Mouse (Mus musculus): ENCODE measurements around the gene Supt3. TPM values are rescaled to one million over a fixed set of nuclear protein-coding genes. Genes with fewer than 3 reads are reported as not detected.

Supt3 gene
- total RNA-seq, 2 experiments from 2014 or later, result 7.6 to 8.1 TPM

DNA sequence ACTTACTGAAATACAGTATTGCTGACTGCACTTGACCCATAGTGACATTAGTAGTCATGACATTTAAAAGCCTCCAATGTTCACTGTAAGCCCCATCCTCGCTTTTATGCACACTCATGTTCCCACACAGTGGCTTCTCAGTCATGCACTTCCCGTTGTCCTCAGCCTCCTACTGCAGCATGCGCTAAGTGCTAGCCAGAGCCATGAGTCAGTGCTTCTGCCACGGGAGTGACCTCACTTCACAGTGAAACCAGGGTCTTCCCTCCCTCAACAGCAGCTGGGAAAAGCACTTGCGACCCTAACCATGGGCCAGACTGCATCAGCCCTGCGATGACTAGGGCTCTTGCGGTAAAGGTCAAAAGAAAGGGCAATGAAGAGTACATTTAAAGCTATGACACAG is 256.7 kb downstream of the Supt3 start:
- DNase-seq, result no peak
- intact Hi-C loops (cut with DNase I; ENCODE audit: low total_unique reads), result no loop called here

DNA sequence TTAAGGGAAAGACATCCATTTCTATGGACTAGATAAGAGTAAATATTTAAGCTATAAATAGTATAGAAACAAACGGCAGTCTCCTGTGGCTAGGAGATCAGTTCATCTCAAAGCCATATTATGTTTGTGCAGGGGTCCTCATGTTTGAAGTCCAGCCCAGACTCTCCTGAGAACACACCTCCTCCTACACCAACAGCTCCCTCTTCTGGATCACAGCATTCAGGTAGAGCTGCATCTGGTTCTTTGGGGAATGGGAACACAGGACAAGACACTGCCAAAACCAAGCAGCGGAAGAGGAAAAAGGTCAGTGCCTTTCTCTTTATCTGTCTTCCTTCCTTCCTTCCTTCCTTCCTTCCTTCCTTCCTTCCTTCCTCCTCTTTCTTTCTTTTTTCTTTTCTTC is 264.1 kb downstream of the Supt3 start:
- intact Hi-C loops (cut with DNase I; ENCODE audit: low total_unique reads), result no loop called here

DNA sequence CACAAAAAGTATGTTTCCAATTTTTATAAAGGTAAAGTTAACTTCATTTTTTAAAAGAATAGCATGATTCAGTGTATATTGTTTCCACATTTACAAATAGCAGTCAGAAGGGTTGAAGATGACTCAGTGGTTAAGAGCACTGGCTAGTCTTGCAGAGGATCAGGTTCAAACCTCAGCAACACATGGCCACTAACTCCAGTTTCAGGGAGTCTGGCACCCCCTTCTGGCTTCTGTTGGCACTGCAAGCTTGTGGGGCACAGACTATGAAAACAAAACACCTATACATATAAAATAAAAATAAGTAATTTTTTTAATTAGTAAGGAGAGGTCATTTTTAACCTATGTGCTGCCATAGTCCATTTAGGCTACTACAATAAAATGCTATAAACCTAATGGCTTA is 268.9 kb downstream of the Supt3 start:
- intact Hi-C loops (cut with DNase I; ENCODE audit: low total_unique reads), result no loop called here
- DNase-seq, result no peak

More for the DNA sequence above, 264.1 kb downstream of the Supt3 start:
- no peak for DNase-seq

DNA sequence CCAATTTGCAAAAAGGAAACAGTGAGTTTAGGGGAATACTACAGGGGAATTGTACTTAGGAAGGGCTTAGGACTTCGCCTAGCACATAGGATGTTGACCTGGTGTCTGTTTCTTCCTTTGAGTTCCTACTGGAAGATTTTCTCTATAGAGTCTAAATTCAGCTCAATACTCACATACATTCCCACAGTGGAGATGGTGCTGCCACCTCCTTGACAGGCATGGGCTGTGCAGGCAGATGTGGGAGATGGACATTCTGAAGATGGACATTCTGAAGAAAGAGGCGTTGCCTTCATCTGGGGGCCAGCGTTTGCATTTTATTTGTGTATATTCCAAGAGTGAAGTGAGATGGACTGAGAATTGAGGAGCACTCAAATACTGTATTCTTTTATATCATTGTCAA is 269.6 kb downstream of the Supt3 start:
- intact Hi-C loops (cut with DNase I; ENCODE audit: low total_unique reads), result no loop called here
- DNase-seq, result no peak

DNA sequence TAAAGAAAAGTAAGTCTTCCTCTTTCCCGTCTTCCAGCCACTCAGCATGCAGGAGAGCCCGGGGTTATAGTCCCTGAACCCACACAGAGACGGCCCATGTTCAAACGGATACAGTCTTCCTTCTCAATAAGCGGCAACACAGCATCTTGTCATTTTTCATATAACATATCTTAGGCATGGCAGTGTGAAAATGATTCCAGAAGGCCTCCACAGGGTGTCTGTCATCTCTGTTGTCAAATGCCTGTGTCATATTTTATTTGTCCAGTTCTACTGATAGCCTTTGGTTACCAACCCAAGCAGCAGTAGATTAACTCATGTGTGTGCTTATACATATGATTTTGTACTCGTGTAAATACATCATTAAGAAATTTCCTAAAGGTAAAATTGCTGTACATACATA is 270.3 kb downstream of the Supt3 start:
- intact Hi-C loops (cut with DNase I; ENCODE audit: low total_unique reads), result no loop called here
- DNase-seq, result no peak

DNA sequence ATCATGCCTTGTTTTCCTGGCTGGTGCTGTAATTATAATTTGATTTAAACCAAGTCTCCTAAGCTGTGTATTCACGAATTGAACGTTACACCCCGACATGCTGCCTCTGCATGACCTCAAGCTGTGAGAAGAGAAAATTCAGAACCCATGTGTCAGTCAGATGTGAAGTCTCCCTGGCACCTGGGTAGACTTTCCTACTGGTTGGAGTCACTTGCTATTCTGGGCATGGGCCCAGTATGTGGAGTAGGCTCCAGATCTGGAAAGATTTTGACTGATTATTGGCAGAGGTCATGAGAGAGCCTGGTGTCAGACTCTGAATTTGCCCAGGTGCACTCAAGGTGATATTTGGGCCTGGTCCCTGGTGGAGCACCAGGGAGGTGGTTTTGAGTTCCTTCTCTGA is 275.0 kb downstream of the Supt3 start:
- DNase-seq, result no peak
- intact Hi-C loops (cut with DNase I; ENCODE audit: low total_unique reads), result no loop called here

DNA sequence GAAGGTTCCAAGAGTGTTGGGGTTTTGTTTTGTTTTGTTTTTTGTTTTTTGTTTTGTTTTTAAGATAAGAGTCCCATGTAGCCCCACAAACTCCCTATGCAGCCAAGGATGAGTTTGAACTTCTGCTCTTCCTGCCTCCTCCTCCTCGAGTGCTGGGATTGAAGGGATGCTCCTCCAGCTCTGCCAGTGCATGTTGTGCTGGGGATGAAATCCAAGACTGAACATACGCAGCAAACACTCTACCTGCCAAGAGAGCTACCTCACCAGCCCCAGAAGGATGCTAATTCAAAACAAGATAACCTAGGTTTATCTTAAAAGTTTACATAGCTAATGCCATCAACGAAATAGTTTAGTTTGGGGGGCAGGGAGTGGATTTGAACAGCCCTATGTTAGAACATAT is 276.4 kb downstream of the Supt3 start:
- intact Hi-C loops (cut with DNase I; ENCODE audit: low total_unique reads), result no loop called here
- DNase-seq, result no peak

DNA sequence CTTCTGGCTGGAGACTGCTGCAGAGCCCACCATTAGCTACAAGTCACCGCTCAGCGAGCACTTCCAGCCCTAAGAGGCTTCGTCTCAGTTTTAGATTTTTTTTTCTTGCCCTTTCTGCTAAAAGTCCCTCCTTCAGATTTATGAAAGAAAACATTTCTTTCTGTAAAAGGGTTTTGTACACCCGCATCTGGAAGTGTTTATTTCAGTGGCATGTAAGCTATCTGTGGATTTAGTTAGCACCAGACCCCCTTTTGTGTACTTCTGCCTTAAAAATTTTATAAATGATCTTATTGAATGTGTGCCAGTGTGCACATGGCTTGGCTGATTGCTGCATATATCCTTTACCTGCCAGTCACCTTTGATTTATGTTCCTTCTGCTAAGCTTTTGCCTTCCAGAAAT is 277.6 kb downstream of the Supt3 start:
- intact Hi-C loops (cut with DNase I; ENCODE audit: low total_unique reads), result no loop called here
- no peak for DNase-seq

DNA sequence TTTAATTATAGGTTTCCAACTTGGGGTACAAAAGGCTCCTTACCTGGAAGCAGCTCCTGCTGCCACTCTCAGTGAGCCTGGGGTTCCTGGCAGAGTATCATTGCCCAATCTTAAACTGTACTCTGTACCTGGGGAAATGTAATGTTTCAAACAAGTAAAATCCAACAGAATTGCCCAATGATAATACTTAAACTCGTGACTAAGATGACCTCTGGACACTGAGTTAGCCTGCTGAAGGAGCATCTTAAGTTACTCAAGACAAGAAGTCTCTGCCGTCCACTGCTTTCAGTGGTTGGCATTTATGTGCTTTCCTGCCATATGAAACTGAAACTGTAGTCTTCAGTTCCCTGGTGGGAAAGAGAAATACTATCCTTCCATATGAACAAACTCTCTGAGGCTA is 279.9 kb downstream of the Supt3 start:
- intact Hi-C loops (cut with DNase I; ENCODE audit: low total_unique reads), result no loop called here
- DNase-seq, result no peak

DNA sequence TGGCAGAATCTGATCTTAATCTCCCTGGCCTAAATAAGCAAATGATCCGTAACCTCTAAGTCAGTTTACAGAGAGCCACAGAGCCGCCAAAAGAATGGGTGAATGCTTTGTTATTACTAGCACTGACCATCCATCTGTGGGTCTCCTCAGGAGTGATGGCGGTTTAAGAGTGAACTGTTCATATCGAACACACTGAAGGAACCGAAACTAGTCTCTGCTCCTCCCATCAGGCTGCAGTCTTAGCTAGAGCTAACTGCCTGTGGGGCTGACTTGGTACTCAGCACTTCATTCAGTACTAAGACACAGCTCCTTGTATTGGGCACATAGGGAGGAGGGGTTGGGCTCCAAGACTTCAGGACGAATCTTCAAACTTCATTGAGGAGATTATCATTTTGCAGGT is 280.8 kb downstream of the Supt3 start:
- DNase-seq, result no peak
- intact Hi-C loops (cut with DNase I; ENCODE audit: low total_unique reads), result no loop called here

DNA sequence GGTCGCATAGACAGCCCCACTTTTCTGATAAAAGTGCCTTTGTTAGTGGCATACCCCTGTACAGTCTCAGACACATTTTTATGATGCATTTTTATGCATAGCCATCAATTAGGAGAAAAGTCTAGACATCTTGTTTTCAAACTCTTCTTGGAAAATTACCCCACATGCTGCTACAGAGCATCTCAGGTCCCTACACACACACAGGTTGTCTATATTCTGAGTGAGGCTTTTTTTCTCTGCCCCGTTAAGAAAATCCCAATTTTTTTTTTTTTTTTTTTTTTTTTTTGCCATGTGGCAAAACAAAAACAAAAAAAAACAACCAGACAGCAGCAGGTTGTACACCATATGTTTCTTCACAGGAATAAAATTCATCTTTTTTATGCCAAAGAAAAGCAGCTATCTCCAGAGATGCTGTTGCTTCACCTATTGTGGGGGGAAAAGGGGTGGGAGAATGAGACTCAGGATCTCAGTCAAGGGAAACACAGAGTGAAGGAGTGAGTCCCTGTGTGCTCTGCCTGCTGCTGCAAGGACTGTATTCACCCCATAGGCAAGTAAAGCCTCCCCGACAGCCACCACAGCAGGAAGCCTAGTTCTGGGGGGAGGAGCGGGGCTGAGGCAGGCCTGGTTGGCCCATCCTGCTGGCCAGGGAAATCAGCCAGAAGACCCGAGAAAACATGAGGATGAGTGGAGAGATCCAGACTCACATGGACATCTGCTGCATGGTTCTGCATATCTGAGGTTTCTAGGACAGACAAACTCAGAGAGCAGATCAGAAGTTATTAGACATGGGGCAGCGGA is 281.8 kb downstream of the Supt3 start:
- no peak for DNase-seq
- intact Hi-C loops (cut with DNase I; ENCODE audit: low total_unique reads), result no loop called here

DNA sequence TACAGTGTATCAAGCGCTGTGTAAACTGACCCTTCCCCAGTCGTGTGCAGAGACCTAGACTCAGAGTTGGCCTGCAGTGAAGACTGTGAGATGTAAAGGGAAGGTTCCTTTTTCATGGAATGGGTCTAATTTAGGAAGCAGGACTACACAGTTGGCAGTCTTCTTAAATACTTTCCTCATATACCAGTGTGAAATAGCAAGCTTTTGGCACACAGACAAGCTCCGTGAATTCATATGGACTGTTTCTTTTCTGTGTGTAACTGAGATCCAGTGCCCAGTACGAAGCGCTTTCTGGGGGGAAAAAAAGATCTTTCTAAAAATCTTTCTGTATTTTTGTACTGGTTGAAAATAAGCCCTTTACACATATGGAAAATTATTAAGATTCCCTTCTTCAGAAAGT is 286.8 kb downstream of the Supt3 start:
- intact Hi-C loops (cut with DNase I; ENCODE audit: low total_unique reads), result no loop called here
- no peak for DNase-seq

DNA sequence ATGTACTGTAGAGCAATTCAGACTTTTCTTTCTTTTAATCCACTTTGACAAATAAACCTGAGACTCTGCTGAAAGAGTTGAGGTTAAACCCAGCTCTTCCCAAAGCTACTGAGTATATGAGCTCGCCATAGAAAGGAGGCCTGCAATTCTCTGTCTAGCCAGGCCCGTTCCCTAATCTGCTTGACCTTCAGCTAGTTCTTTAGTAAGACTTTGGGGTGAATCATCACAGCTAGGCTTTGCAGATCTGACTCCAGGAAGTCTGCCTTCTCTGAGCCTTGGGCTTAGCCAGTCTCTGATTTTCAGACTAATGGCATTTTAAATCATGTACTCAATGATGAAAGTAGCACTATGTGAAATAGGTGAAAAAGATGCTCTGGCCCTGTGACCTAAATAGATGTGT is 288.5 kb downstream of the Supt3 start:
- intact Hi-C loops (cut with DNase I; ENCODE audit: low total_unique reads), result no loop called here
- no peak for DNase-seq

DNA sequence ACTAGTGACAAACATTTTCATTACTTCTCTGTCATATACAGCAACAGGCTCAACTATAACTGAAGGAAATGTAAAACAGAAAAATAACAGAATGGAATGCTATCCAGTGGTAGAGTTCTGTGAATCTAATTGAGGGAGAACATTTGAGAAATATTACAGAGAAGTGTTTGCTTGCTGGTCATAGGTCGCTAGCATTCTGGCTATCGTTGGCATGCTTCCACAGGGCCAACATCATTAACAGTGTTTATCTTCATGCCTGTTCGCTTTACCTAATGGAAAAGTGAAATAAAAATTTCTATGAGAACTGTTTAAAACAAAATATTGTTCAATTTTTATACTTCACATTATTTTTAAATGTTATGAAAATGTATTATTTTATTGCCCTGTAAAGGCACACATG is 290.5 kb downstream of the Supt3 start:
- intact Hi-C loops (cut with DNase I; ENCODE audit: low total_unique reads), result no loop called here
- DNase-seq, result no peak

DNA sequence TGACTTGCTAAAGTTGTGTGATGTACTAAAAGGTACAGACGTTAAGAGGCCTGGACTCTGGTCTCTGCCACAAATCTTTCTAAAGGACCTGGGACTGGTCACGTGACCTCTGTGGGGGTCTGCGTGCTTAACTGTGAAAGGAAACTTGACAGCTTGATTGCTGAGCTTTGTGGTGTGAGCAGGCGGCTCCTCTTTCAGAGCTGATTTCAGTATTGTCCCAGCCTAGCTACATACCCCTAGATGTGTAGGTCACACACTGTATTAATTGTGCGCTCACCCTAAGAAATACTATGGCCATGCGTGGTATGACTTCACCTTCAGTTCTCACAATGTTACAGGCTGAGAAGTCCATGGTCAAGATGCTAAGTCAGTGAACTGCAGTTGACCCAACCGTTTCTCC is 291.4 kb downstream of the Supt3 start:
- intact Hi-C loops (cut with DNase I; ENCODE audit: low total_unique reads), result no loop called here
- no peak for DNase-seq

DNA sequence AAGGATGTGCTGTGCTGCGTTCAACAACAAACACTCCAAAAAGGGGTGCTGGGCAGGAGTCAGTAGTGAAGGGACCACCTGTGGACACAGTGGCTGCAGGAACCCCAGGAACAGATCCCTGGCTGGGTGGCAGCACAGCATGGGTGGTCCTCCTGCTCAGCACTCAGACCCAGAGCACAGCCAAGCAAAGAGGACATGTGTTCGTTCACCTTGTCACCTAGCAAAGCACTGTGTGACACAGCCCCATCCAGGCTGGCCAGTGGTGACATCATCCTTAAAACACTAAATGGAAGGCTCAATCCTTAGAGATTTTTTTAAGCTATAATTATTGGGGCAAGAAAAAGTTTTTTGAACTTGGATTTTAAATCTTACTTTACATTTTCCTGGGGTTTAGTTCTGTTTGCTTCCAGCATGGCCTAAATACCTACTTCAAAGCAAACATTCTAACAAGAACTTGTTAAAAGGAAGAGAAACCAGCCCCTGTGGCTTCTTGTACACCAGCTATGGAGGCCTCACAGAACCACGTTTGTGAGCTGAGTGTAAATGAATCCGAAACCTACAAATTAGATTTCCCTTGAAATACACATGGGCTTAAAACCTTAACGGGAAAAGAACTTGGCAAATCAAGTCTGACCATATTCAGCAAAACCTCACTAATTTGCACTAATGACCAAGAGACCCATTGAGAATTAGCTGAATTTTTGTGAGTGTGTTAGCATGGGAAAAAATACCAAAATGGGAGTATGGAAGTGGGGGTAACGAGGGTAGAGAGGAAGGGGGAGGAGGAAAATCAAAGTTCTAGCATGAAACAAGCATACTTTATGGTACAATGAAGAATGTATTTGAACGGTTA is 295.8 kb downstream of the Supt3 start:
- intact Hi-C loops (cut with DNase I; ENCODE audit: low total_unique reads), result no loop called here
- DNase-seq, result no peak

DNA sequence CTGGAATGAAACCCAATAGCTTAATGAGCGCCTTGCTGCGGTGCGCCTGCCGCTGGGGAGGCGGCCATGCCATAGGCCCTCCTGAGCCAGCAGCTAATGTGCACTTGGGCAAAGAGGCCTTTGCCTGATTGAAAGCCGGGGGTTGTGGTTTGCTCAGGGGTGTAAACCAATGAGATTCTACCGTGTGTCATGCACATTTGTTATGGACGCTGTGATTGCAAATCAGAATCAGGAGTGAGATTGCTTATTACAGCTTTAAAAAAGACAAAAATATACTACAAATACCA is 296.3 kb downstream of the Supt3 start:
- DNase-seq, result no peak
- intact Hi-C loops (cut with DNase I; ENCODE audit: low total_unique reads), result no loop called here

DNA sequence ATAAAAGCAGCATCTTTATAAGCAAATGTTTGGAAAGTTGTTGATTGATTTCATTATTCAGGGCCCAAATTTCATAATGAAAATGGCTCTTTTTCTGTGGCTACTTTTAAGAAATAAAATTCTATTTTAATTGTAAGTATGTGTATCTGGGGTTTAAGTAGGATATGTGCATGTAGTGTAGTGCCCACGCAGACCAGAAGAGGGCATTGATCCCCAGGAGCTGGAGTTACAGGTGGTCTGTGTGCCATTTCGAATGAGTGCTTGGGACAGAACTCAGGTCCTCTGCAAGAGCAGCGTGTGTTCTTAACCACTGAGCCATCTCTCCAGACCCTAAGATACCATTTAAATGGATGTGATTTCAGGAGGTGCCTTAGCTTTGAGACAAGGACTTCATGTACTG is 296.8 kb downstream of the Supt3 start:
- DNase-seq, result no peak
- intact Hi-C loops (cut with DNase I; ENCODE audit: low total_unique reads), result no loop called here

DNA sequence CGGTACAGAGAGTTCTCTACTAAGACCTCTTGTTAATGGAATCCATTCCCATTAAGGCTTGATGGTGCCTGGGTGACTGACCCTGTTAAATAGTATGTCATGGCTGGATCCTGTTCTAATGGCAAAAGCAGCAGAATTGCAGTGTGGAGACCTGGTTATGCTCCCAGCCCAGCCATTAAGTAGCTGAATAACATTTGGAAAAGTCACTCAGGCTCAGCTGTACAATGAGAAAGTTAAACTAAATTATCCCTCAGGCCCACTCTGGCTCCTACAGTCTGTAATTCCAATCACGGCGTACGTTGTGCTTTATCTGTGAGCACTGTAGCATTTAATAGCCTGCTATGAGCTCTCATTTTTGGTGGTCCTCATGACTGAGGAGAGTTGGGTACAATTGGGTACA is 300.0 kb downstream of the Supt3 start:
- DNase-seq, result no peak
- intact Hi-C loops (cut with DNase I; ENCODE audit: low total_unique reads), result no loop called here

DNA sequence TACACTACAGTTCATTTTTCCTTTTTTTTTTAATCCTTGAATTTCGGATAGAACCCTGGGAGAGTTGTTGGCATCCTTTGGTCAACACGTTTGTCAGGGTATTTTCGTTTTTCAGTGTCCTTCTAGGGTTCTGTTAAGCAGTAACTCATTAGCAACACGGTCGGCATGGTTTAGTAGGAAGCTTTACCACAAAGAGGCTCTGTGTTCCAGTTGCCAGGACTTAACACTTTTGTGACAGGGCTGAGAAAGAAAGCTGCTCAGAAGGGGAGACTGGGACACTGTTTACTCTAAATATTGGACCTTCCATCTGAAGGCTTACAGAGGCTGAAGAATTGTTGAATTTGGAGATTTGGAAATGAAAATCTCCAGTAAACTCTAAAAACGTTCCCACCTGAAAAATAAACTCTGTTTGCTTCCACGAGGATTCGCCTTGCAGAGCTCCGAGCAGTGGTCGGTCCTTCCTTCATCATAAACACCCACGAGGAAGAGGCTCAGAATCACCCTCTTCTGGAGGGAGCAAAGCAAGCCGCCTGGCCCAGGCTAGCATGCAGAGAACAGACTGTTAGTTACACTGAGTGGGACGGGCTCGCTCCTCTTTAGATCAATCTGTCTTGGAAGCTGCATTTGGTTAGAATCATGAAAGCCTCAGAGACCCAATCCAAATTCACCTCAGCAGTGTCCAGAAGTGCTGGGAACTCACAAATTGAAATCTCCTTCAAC is 301.1 kb downstream of the Supt3 start:
- intact Hi-C loops (cut with DNase I; ENCODE audit: low total_unique reads), result no loop called here

DNA sequence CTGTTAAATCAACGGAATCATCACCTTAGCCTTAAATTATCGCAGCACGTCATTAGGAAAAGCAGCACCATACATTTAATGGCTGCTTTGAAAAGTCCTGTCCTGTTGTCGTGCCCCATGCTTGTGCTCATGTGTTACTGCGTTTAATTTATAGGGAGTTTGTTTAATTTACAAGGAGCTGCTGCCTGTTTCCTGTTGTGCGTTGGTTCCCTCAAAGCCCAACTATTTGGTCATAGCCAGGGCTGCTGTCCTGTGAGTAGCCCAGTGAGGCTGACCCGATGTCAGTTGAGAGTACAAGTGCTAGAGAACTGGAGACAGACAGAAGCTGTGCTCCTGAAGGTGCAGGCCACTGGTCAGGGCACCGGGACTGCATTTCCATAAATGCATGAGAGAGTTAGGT is 304.6 kb downstream of the Supt3 start:
- intact Hi-C loops (cut with DNase I; ENCODE audit: low total_unique reads), result no loop called here
- DNase-seq, result no peak

More for the DNA sequence above, 301.1 kb downstream of the Supt3 start:
- DNase-seq, result no peak

Data from gastrocnemius, postnatal 14 days (tissue).